Mouse (Mus musculus) ovary, adult 10 weeks (tissue): ENCODE measurements around the gene Zfp410. TPM values are rescaled to one million over a fixed set of nuclear protein-coding genes. Genes with fewer than 3 reads are reported as not detected.

ENCODE experiments used
- polyA plus RNA-seq: library from polyadenylated mRNA; stranded (reverse); fragments of 350-450 nt; fragmentation: Illumina TruSeq; extraction: RNeasy Lipid Tissue Mini Kit (QIAGEN cat#74804); gene quantifications from one replicate; pipeline ENCODE4 v1.2.3, GENCODE M21; 2014

The Zfp410 gene
- 35.3 TPM for polyA plus RNA-seq

GRCm38 (mm10) chr12:84316721-84317621 lies at the start of gene Zfp410:
Zfp410 (plus strand) TSS chr12:84316852.

GRCm38 (mm10) chr12:84284885-84285592 lies 31.6 kb upstream of the Zfp410 start, which contains the start of gene Ptgr2:
Ptgr2 (plus strand) TSS chr12:84285232.

GRCm38 (mm10) chr12:84361555-84362489 lies 45.2 kb downstream of the Zfp410 start, which contains the start of the genes Coq6 and Fam161b:
Coq6 (plus strand) TSS chr12:84361657.
Fam161b (minus strand) TSS chr12:84361833.

Other genes with a start within 250 kb of the Zfp410 start
- not detected for gene Acot5, start 247.5 kb upstream of the Zfp410 start, polyA plus RNA-seq
- 21.9 TPM for gene Acot6, start 216.2 kb upstream of the Zfp410 start, polyA plus RNA-seq
- 53.8 TPM for gene Dnal1, start 202.5 kb upstream of the Zfp410 start, polyA plus RNA-seq
- gene Pnma1, start 168.4 kb upstream of the Zfp410 start, polyA plus RNA-seq, result 0.31 TPM
- gene Elmsan1, start 98.0 kb upstream of the Zfp410 start, polyA plus RNA-seq, result 11.2 TPM
- 60.1 TPM for gene Ptgr2, start 31.6 kb upstream of the Zfp410 start, polyA plus RNA-seq
- 2.8 TPM for gene Coq6, start 44.8 kb downstream of the Zfp410 start, polyA plus RNA-seq
- gene Fam161b, start 45.0 kb downstream of the Zfp410 start, polyA plus RNA-seq, result 5.4 TPM
- gene Entpd5, start 92.2 kb downstream of the Zfp410 start, polyA plus RNA-seq, result 30.4 TPM
- 17.8 TPM for gene Bbof1, start 92.2 kb downstream of the Zfp410 start, polyA plus RNA-seq
- gene Rnf113a2, start 100.3 kb downstream of the Zfp410 start, polyA plus RNA-seq, result 10.6 TPM
- gene Aldh6a1, start 134.2 kb downstream of the Zfp410 start, polyA plus RNA-seq, result 228 TPM
- 23.8 TPM for gene Lin52, start 134.6 kb downstream of the Zfp410 start, polyA plus RNA-seq